Mouse (Mus musculus): ENCODE data around the gene Dock6.
"Not testable (repeated sequence)": the region's sequence is repeated elsewhere in the genome, so short reads cannot be mapped to it uniquely, and the experiment has no call there.

The Dock6 gene

DNA sequence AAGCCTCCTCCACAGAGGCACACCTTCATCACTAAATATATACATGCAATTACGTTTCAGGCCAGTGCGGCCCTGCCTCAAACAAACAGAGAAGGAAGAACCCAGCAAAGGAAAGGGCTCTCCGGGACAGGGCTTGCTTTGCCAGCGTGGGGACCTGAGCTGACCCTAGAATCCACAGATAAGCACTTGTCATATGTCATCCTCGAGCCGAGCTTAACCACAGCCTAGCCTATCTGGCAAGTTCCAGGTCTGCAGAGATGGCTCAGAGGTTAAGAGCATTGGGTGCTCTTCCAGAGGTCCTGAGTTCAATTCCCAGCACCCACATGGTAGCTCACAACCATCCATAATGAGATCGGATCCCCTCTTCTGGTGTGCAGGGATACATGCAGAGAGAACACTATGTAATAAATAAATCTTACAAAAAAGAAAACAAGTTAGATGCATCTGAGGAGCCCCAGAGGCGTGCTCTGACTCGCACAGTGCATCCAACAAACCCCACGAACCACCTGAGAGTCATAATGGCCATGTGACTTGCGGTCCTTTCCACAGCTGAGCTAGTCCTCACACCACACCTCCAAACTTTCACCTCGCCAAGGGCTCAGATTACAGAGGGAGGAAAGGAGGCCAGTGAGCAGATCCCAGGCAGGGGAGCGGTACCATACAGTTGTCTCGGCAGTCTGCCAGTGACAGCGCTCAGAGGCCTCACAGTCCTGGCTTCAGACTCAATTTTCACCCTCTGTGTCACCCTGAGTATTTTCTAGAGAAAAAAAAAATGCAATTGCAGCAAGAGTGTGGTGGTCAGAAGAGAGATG is 70.6 kb downstream of the Dock6 start:
- no peak for DNase-seq (ENCODE audit: low read depth)

DNA sequence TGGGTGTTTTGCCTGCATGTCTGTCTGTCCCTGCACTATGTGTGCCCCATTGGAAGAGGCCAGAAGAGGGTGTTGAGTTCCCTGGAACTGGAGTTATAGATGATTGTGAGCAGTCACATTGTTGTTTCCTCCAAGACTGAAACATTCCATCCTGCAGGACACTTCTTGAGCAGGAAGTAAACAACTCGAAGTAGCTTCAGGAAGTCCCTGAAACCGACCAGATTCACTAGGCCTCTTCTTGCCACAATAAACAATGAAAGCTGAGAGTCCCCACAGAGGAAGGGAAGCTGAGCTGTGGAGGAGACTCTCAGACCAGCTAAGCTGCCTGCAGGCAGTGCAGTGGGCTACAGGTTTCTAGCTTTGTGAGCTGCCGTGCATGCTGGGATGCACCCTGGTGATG is 74.7 kb downstream of the Dock6 start:
- no peak for DNase-seq (ENCODE audit: low read depth)

DNA sequence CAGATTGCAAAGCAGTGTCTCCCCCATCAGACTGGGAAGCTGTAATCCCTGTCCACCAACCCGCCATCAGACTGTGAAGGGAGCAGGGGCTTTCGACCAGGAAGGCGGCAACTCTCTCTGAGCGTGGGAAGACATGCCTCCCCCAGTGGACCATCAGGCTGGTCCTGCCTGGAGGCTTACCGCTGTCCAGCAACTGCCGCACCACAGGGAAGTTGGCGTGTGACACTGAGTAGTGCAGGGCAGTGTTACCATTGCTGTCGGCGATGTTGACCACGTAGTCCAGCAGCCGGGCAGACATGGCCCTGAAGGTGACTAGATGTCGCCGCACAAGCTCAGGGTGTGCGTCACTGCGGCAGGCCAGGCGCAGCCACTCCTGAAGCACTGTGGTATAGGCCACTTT is 78.1 kb downstream of the Dock6 start:
- no peak for DNase-seq (ENCODE audit: low read depth)

DNA sequence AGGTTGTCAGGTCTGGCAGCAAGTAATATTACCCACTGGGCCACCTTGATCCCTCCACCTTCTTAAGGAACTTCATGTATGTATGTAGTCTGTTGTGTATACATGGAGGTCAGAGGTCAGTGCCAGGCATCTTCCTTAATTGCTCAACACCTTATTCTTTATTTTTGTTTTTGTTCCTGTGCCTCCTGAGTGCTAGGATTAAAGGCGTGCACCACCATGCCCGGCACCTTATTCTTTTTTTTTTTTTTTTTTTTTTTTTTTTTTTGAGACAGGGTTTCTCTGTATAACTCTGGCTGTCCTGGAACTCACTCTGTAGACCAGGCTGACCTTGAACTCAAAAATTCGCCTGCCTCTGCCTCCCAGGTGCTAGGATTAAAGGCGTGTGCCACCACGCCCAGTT is 79.0 kb downstream of the Dock6 start:
- DNase-seq (ENCODE audit: low read depth) = not testable (repeated sequence)

DNA sequence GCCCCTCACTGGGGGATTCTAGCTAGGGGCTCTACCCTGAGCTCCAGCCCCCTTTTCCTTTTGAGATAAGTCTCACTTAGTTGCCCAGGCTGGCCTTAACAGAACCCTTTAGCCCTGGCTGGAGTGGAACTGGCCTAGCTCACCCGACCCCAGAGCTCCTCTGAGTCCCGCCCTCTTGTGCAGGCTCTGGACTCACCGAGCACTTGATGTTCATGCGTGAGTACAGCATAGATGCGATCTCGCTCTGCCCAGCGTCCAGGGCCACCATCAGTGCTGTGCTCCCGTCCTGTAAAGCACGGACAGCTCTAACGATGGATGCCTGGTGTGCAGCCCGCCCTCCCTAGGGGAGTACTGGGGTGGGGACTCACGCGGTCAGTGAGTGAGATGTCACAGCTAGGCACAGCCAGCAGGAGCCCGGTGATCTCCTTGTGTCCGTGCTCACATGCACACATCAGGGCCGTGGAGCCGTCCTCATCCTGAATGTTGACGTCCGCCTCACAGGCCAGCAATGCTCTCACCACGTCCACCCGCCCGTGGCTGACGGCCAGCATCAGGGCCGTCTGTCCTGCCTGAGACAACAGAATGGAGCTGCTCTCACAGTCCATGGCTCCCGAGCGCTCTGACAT is 82.8 kb downstream of the Dock6 start:
- DNase-seq (ENCODE audit: low read depth) = no peak

DNA sequence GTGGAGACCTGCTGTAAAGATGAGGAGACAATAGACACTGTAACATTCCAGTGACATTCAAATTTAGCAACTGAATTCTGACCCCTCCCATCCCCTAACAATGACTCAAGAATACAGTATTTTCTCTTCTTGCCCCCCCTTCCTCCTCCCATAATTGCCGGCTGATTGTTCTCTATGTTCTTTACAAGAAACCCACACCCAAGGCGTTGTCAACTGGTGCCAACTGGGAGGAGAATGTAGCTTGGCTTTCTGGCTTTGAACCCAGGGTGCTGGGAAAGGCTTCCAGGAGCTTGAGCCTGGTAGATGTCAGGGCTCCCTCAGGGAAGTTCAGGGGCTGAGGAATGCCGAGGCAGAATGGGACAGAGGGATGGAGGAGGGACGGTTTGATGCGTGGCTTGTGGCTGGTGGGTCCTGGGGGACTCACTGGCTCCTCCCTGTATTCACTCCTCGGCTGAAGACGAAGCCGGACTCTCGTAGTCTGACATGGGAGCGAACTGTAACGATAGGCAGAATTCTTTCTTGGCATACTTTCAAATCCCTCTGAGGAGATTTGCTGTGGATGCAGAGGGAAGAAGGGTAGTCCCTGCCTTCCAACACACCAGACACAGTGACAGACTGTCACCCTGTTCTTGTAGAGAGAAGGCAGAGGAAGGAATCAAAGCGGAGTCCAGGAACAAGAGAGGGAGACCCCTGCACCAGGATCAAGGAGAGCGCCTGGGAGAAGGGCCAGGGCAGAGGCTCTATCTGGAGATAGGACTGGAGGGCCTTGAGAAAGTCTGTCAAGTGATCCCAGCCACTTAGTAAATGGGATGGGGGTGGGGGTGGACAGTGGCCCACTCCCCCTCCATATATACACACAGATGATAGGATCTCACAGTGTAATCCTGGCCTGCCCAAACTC is 83.7 kb downstream of the Dock6 start:
- no peak for DNase-seq (ENCODE audit: low read depth)

DNA sequence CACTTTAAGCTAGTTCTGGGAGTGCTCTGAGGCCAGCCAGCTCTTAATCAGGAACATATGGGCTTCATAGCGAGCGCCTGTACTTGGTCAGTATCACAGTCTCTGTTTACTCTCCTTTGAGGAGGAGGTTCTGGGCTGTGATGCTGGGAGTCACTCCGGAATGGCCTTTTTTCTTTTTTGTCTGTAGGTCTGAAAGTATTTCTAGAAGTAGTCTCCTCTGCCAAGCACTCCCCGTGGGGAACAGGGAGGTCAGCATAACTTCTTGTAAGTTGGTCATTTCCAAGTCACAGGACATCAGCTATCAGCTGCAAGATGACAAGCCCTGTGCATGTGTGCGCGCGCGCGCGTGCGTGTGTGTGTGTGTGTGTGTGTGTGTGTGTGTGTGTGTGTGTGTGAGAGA is 84.5 kb downstream of the Dock6 start:
- no peak for DNase-seq (ENCODE audit: low read depth)

DNA sequence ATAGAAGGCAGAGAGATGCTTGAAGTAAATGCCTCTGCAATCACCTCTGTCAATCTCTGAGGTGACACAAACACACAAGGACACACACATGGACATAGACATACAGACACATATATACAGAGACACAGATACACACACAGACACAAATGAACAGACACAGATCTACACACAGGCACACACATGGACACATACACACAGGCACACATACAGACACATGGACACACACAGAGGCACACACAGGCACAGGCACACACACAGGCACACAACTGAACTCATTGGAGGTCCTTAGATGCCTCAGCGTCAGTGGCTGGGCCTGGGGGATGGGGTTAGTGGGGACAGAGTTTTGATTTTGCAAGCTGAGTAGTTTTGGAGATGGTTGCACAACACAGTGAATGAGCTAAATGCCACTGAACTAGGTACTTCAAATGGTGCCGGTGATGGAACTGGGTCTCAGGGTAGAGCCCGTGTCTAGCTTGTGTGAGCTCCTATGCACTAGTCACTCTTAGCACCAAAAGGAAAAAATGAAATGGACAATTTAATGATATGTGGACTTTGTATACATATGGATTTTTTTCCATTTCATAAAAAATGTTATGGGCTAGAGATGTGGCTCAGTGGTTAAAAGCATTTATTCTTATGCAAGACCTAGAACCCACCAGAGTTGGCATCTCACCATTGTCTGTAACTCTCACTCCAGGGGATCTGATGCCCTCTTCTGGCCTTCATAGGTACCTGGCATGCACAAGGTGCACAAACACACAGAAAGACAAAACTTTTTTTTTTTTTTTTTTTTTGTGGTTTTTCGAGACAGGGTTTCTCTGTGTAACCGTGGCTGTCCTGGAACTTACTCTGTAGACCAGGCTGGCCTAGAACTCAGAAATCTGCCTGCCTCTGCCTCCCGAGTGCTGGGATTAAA is 88.1 kb downstream of the Dock6 start:
- DNase-seq (ENCODE audit: low read depth) = no peak

DNA sequence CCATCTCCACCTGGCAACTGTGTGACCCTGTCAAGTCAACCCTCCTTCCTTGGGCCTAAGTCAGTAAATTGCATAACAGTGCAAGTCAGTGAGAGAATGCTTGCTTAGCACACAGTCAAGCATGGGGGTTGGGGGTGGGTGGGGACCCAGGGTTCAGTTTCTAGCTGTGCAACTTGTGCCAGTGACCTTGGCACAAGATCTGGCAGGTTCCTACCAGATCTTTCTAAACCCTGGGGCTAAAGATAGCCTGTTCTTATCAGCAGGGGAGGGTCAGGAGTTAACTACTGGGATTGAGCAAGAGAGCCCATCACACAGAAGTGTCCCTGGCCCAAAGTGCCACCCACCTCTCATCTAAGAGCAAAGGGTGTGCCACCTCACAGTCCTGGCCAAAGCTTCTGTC is 90.3 kb downstream of the Dock6 start:
- DNase-seq (ENCODE audit: low read depth) = no peak

DNA sequence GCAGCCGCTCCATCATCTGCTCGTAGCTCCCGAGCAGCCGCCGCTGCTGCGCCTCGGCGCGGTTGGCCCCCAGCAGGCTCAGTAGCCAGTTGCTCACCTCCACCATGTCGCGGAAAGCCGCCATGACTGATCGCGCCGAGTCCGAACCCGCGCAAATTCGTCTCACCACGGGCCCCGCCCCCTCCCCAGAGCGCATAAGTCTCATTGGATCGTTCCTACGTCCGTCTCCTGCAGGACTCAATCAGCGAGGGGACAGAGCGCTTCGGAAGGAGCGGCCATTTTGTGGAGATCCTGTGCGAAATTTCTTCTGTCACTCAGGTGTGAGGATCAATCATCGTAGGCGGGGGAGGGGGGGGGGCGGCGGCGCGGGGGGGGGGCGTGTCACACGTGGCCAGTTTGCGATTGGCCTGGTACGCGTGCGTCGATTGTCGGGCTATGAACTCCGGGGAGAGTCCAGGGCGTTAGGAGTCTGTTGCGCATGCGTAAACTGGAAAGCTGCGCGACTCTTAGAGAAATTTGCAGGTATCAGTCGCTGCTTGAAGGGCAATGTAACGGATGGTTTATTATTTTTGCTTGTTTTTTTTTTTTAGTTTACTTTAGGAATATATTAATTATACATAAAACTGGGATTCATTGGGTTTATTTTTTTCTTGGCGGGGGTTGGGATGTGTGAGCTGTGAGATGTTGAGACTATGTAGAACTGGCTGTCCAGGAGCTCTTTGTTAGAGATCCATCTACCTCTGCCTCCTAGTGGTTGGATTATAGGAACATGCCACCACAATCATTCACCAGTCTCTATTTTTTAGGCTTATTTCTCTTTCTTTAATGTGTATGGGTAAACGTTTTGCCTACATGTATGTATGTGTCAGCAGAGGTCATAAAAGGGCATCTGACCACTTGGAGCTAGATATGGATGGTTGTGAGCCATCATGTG is 92.0 kb downstream of the Dock6 start, which contains the start of gene Spc24:
TSS of gene Spc24 (minus strand) at position 149 of the 934 bp plus-strand sequence.
- DNase-seq (ENCODE audit: low read depth) = peak; percentile 98

DNA sequence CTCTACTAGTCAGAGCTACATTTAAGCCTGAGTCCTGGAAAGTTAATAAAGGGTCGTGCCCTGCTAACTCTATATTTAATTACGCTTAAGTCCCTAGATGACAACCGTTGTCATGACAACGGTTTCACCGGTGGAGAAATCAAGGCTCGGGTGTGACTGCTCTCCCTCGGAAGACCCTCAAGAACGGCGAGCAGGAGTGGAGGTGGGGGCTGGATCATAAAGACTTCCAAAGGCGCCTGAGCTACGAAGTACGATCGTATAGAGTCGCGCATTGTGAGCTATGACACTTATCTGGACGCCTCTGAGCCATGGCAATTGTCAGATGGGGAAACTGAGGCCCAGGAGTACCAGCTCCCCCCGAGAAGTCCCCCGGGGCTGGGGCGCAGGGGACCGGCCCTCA is 92.7 kb downstream of the Dock6 start:
- DNase-seq (ENCODE audit: low read depth) = no peak

DNA sequence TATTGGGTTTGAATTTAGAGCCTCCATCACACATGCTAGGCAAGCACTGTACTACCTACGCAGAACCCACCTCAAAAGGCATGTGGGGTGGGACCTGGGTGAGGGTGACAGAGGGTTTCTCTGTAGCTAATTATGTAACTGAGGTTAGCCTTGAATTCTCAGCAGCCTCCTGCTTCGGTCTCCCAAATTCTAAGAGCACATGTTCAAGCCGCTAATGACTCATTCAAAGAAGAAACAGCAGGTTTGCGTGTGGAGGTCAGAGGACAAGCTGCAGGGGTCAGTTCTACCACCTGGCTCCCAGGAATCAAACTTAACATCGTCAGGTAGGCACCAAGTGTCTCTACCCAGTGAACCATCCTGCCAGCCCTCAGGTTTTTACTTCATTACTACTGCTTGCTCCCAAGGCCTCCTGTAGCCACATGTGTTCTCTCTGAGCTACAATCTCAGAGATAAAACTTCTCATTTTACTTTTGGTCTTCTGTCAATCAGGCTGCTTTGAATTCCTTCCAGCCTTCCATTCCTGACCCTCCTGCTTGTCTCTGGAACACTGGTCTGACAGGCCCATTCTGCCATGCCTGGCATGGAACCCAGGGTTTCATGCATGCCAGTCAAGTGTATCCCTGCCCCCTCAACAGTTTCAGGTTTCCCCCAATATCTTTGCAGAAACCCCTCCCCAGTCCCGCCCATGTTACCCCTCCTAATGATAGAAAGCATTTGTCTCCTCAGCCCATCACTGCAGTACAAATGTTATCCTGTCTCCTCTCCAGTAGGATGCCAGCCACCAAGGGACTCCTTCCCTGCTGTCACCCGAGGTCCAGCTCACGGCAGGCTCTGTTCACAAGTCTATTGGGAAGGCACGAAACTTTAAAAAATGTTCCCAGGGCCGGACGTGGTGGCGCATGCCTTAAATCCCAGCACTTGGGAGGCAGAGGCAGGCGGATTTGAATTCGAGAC is 93.6 kb downstream of the Dock6 start:
- no peak for DNase-seq (ENCODE audit: low read depth)

DNA sequence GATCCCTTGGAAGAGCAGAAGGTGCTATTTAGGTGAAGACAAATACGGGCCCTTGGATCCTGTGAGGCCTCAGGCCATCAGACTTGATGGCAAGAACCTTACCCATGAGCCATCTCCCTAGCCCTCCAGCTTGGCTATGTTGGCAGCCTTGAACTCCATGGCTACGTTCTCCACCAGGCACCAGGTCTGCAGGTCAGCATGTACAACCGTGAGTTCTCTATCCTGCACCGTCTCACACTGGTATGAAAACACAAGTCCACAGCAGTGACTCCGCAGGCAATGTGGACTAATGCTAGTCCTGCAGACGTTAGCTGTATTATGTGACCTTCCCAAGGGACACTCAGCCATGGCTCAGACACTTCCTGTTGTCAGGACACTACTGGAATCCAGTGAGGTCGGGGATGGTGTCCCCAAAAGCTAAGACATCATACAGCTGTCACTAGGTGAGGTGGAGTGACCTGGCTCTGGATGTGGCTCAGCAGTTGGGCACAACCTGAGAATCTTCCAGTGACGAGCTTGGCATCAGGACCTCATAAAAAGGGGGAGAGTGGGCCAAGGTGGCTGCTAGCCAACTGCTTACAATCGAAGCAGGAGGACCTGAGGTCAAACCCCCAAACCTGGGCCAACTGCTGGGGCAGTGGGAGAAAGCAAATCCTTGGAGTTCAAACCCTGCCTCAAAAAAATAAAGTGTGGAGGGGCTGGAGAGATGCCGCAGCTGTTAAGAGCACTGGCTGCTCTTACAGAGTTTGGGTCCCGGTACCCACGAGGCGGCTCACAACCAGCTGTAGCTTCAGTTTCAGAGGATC is 97.7 kb downstream of the Dock6 start:
- no peak for DNase-seq (ENCODE audit: low read depth)

DNA sequence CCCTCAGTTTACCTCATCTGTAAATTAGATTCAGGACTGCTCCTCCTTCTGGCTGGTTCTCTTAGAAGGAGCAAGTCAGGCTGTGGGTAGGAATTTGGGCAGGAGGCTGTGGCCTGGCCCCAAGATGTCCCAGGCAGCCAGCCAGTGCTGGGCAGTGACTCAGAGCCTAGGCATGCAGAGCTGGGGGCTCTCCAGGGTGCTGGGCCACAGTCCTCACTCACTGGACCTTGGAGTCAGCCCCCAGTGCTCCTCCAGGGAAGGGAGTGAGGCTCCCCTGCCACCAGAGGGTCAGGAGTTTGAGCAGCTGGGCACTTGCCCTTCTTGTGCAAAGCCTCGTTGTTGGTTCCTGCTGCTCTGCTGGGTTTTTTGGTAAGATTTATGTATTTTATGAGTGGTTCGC is 98.4 kb downstream of the Dock6 start:
- DNase-seq (ENCODE audit: low read depth) = no peak

DNA sequence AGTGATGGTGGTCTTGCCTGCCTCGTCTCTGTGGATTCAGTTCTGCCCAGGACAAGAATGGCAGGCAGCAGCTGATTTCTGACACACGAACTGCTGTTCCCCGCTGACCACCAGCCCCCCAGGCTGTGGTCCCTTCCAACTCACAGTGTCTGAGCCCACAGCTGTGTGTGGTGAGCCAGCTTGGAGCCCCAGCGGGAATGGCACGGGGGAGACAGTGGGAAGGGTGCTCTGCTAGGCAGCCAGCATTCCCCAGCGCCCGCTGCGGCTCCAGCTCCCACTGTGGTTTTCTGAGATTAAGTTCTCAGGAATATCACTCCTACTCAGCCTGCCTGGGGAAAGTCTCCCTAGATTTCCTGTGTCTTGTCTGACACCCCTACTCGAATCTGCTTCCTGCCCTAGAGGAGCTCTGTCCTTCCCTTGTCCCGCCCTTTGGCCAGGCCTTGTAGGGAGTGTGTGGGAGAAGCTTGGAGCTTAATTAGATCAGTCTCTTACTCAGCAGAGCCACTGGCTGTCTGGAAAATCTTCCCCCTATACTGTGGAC is 100.1 kb downstream of the Dock6 start:
- no peak for DNase-seq (ENCODE audit: low read depth)

DNA sequence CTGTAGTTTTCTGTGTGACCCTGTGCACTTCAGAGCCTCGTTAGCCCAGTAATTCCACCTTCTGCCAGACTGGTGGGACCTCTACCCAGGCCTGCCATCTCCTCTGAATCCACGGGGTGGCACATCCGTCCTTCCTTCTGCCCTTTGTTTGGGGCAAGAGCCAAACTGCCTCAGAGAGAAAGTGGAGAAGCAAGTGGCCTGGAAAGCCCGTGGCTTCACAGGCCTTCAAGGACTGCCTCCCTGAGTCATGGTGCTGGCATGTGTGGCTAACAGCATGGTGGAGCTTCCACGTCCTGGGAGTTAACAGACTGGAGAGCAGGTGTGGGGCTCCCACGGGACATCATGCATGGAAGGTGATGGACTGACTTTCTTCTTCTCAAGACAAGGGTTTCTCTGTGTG is 101.1 kb downstream of the Dock6 start:
- DNase-seq (ENCODE audit: low read depth) = no peak

DNA sequence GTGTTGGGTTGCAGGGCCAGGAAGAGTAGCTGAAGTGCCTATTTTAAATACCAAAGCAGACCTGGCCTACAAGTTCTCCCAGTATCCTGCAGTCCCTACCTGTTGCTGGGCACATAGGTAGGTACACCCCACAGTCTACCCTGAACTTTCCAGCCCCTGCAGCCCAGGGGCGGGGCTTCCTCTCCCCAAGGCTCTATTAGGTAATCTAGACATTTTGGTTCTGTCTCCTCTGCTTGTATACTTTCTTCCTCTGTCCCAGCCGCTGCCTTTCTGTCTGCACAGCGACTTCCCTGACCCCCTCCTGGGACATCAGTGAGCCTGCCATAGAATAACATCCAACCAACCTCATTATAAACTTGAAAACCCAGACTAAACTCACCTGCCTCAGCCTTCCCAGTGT is 102.1 kb downstream of the Dock6 start:
- DNase-seq (ENCODE audit: low read depth) = no peak
